Mouse (Mus musculus): ENCODE measurements around the gene Tor4a.

GRCm38 (mm10) chr2:25173821-25174220, 22.9 kb downstream of the Tor4a start:
- no peak for TF ChIP-seq EP300 (IDR thresholded peaks at IDR 0.05)
- TF ChIP-seq CTCF (IDR thresholded peaks at IDR 0.05) = no peak
